Mouse (Mus musculus) c-Kit-positive CD71-positive TER-119-negative erythroid progenitor cells, embryonic 14.5 days (primary cell): ENCODE measurements around the gene Adgrg5.

Experiments used
- DNase-seq: peaks from one replicate; pipeline ENCODE4 v3.0.0-alpha.2; 2013; ENCODE audit warnings: low read depth

The Adgrg5 gene

GRCm38 (mm10) chr8:94917851-94918495, 5.5 kb upstream of the Adgrg5 start, which contains the start of gene Ccdc102a:
Ccdc102a (minus strand) TSS chr8:94918098.
- DNase-seq: no peak

GRCm38 (mm10) chr8:94919256-94919655, 4.2 kb upstream of the Adgrg5 start:
- DNase-seq: no peak

- DNase-seq: no peak
Observed at GRCm38 (mm10) chr8:94922176-94922575, 1.3 kb upstream of the Adgrg5 start.

- no peak for DNase-seq
Observed at GRCm38 (mm10) chr8:94922602-94923001, 892 bp upstream of the Adgrg5 start.

- no peak for DNase-seq
Observed at GRCm38 (mm10) chr8:94928227-94928626, 4.7 kb downstream of the Adgrg5 start.

- no peak for DNase-seq
Observed at GRCm38 (mm10) chr8:94933918-94934317, 10.4 kb downstream of the Adgrg5 start.

GRCm38 (mm10) chr8:94935172-94935571, 11.7 kb downstream of the Adgrg5 start:
- DNase-seq: no peak

- no peak for DNase-seq
Observed at GRCm38 (mm10) chr8:94942566-94942965, 19.1 kb downstream of the Adgrg5 start.

- DNase-seq: no peak
Observed at GRCm38 (mm10) chr8:94945185-94945584, 21.7 kb downstream of the Adgrg5 start.

GRCm38 (mm10) chr8:94948421-94948820, 24.9 kb downstream of the Adgrg5 start:
- no peak for DNase-seq

GRCm38 (mm10) chr8:94949010-94949409, 25.5 kb downstream of the Adgrg5 start:
- DNase-seq: no peak

- peak; percentile 68 for DNase-seq
Observed at GRCm38 (mm10) chr8:94950046-94950445, 26.6 kb downstream of the Adgrg5 start.

- DNase-seq: no peak
Observed at GRCm38 (mm10) chr8:94950458-94950857, 27.0 kb downstream of the Adgrg5 start.

- no peak for DNase-seq
Observed at GRCm38 (mm10) chr8:94952086-94952485, 28.6 kb downstream of the Adgrg5 start.

- no peak for DNase-seq
Observed at GRCm38 (mm10) chr8:94953624-94954367, 30.3 kb downstream of the Adgrg5 start.

- DNase-seq: no peak
Observed at GRCm38 (mm10) chr8:94954368-94954737, 30.9 kb downstream of the Adgrg5 start.

- peak; percentile 67 for DNase-seq
Observed at GRCm38 (mm10) chr8:94954921-94955758, 31.6 kb downstream of the Adgrg5 start.

- DNase-seq: no peak
Observed at GRCm38 (mm10) chr8:94956078-94956574, 32.6 kb downstream of the Adgrg5 start.

- DNase-seq: no peak
Observed at GRCm38 (mm10) chr8:94962201-94962600, 38.7 kb downstream of the Adgrg5 start.

GRCm38 (mm10) chr8:94964828-94965227, 41.3 kb downstream of the Adgrg5 start:
- peak; percentile 91 for DNase-seq

GRCm38 (mm10) chr8:94966578-94966977, 43.1 kb downstream of the Adgrg5 start:
- DNase-seq: peak; percentile 72

- DNase-seq: no peak
Observed at GRCm38 (mm10) chr8:94967071-94967470, 43.6 kb downstream of the Adgrg5 start.
